Mouse (Mus musculus) kidney, adult 2 months (tissue): ENCODE measurements around the gene Slc45a1.

ENCODE experiments used
- CTCF ChIP-seq: fragments of 200-500 bp; conservative IDR thresholded peaks from 2 replicates; pipeline ENCODE4 v1.5.1; 2011; ENCODE audit warnings: low read depth, mild to moderate bottlenecking, control low read depth, low read length, moderate library complexity, mixed read lengths; ENCODE audit not compliant: insufficient read depth, insufficient read length
- POLR2A ChIP-seq: fragments of 200-500 bp; IDR thresholded peaks from one replicate; pipeline ENCODE4 v1.6.1; 2011; ENCODE audit warnings: low read depth, low read length, control low read depth

- TF ChIP-seq POLR2A (no peak), CTCF (no peak)
These were observed 15.3 kb downstream of the Slc45a1 start for GRCm38 (mm10) chr4:150636635-150637034.
